Mouse (Mus musculus) forebrain, embryonic 10.5 days (tissue): ENCODE results near the gene Taf1c. TPM values are rescaled to one million over a fixed set of nuclear protein-coding genes. Genes with fewer than 3 reads are reported as not detected.

ENCODE experiments used
- DNase-seq: peaks from one replicate; pipeline ENCODE4 v3.0.0-alpha.2; 2017; ENCODE audit warnings: low spot score; ENCODE audit errors: extremely low spot score
- H3K27ac ChIP-seq: fragments of 300-500 bp; sonication (generic); 2 replicates; pipeline ENCODE4 v1.5.1; 2016; ENCODE audit warnings: mild to moderate bottlenecking
- H3K27me3 ChIP-seq: fragments of 300-500 bp; sonication (generic); 2 replicates; pipeline ENCODE4 v1.6.1; 2016; ENCODE audit warnings: mild to moderate bottlenecking; ENCODE audit not compliant: poor library complexity, severe bottlenecking
- H3K36me3 ChIP-seq: fragments of 300-500 bp; sonication (generic); replicated peaks from 2 replicates; pipeline ENCODE4 v1.6.1; 2016; ENCODE audit warnings: mild to moderate bottlenecking, moderate library complexity
- H3K4me1 ChIP-seq: fragments of 300-500 bp; sonication (generic); 2 replicates; pipeline ENCODE4 v1.6.1; 2016
- H3K4me3 ChIP-seq: fragments of 300-500 bp; sonication (generic); 2 replicates; pipeline ENCODE4 v1.5.1; 2016; ENCODE audit warnings: mild to moderate bottlenecking, moderate library complexity
- H3K9me3 ChIP-seq: fragments of 300-500 bp; sonication (generic); 2 replicates; pipeline ENCODE4 v1.6.1; 2016; ENCODE audit warnings: mild to moderate bottlenecking, moderate library complexity
- WGBS: fragments of 180-500 bp; shearing (Covaris S2); methylation state at CpG from one replicate; pipeline ENCODE4 v1.1.7; 2016; 5-methylcytosine and 5-hydroxymethylcytosine counted together
- polyA plus RNA-seq: library from polyadenylated mRNA; unstranded; fragments of >200 nt; fragmentation: Nextera tagmentation; extraction: Ambion mirVana; gene quantifications from 2 replicates; pipeline ENCODE4 v1.2.1, GENCODE M21; 2016

Taf1c gene
- polyA plus RNA-seq, 1 experiment from 2014 or later: 17.0 TPM

DNA sequence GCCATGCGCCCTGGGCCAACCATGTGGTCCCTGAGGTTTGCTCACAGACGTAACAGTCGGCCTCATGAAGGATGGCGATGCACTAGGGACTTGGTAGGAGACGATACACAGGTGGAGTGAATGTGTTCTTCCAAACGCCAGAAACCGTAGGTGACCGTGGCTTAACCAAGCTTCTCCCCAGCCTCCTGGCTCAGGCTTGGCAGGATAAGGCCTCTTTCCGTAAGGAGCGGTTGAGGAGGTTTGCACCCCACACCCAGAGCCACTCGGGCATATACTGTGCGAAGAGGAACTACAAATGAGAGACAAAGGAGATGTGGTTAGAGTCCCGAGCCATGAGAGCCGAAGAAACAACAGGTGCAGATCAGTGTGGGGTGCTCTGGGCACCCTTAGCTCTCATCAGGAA lies 41.2 kb downstream of the Taf1c start:
- Histone ChIP-seq H3K27me3 (no peaks in the 10 kb centered on the region), H3K9me3 (no peaks in the 10 kb centered on the region), H3K36me3 (peaks cover 69% of the 10 kb centered on the region), H3K4me1 (peaks cover 5% of the 10 kb centered on the region; the same call in 1 of the 2 replicates), H3K4me3 (no peak overlapping the region), H3K27ac (no peak overlapping the region)
- DNase-seq: no peak
- 93% methylated on average over 14 of the region's 14 CpGs for WGBS

DNA sequence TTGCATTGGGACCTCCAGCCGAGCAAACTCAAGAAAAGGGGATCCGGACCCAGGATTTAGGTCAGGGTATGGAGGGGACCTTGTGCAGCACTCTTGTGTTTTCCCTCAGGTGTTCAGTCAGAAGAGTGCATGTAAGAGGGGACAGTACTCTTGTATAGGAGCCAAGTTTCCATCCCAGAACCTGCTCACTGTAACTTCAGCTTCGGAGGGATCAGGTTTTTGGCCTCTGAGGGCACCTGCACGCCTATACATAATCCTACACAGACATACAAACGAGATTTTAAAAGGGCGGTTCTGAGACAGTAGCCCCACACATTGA lies 45.7 kb downstream of the Taf1c start:
- Histone ChIP-seq H3K27ac (peak overlapping the region; percentile 95; the same call in 1 of the 2 replicates), H3K4me1 (peaks cover 19% of the 10 kb centered on the region), H3K9me3 (no peaks in the 10 kb centered on the region), H3K27me3 (no peaks in the 10 kb centered on the region), H3K4me3 (peak overlapping the region; percentile 89), H3K36me3 (peaks cover 43% of the 10 kb centered on the region)
- no peak for DNase-seq
- 92% methylated on average over 6 of the region's 6 CpGs for WGBS

DNA sequence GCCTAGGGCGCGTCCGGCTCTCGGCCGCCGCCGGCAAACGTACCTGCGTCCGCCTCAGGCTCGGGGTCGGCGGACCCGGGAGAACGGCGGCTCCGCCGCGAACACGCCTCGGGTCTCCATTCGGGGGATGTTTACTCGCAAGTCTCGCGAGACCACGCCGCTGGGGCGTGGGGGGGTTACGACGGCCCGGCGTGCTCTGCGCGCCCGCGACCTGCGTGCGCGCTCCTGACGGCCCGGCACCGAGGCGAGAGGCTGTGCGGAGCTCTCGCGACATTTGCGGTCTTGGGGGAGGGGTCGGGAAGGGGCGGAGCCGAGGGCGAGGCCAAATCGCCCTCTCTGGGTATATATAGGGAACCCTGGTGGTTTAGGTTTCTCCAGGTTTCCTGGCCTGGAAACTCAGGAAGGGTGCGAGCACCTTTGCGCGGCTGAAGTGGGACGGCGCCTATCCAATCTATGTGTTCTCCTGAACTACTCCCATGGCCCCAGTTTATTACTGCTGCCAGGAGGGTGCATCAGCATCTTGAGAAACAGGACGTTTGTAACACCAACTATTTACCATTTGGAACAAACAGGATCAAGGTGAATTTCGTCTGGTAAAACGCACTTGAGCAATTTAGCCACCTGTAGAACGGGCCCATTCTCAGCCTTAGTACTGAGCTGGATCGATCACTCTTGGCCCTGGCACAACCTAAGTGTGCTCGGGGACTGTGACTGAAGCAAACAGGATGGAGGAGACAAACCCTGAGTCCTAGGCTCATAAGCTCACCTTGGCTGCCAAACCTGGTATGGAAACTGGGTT lies 46.2 kb downstream of the Taf1c start, which contains the start of gene Mbtps1:
Gene Mbtps1 (minus strand): TSS at position 133 of the 799 bp plus-strand sequence.
- Histone ChIP-seq H3K4me1 (peaks cover 19% of the 10 kb centered on the region), H3K9me3 (no peaks in the 10 kb centered on the region), H3K27ac (peak within 1 kb of the TSS; percentile 95), H3K27me3 (no peaks in the 10 kb centered on the region), H3K4me3 (peak within 1 kb of the TSS; percentile 89), H3K36me3 (peaks cover 40% of the 10 kb centered on the region)
- DNase-seq: peak; percentile 98
- 7% methylated on average over 63 of the region's 63 CpGs for WGBS

DNA sequence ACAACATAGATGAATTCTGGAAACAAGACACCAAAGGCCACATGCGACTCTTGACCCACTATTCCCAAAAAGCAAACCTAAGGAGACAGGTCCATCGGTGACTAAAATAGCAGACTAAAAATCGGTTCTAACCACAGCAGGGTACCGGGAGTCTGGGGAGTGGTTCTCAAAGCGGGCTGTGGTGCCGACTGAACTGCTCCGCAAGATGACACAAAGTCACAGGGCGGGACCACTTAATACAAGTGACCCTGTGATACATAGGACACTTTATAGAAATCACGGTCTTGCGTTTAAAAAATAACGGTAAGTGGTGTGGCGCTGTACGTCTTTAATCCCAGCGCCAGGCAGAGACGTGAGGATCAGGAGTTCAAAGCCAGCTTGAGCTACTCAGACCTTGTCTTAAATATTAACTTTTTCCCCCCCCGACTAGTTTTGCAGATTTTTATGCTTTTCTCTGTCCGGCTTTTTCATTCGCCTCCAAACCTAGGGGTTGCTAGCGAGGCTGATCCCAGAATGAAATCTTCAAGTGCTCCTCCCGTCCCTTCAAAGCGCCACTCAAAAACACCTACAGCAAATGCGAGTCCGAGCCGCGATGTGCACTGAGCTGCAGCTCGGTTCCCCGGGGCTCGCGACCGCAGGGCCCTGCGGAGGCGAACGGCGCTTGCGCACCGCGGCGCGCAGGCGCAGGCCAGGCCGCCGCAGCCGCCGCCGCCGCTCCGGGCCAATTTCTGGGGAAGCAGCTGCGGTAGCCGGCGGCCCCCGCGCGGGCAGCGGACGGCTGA lies 47.0 kb downstream of the Taf1c start:
- no peaks in the 10 kb centered on the region for H3K27me3 ChIP-seq
- H3K36me3 ChIP-seq: peaks cover 32% of the 10 kb centered on the region
- H3K9me3 ChIP-seq: no peaks in the 10 kb centered on the region
- DNase-seq: no peak
- H3K4me3 ChIP-seq: peak overlapping the region; percentile 89
- 2% methylated on average over 55 of the region's 55 CpGs for whole genome bisulfite sequencing
- H3K4me1 ChIP-seq: peaks cover 21% of the 10 kb centered on the region
- peak overlapping the region; percentile 95 for H3K27ac ChIP-seq

DNA sequence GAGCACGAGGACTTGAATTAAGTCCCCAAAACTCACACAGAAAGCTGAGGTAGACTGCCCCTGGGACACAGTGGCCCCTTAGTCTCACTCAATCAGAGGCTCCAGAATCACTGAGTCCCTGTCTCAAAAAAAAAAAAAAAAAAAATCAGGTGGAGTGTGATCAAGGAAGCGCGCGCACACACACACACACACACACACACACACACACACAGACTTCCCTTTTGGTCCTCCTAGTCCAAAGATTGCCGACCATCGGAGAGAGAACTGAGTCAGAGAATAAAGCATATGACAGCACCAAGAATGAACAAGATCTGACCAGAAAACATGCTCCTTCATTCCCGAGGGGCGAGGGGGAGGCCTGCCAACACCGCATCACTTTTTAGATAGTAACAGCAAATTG lies 47.9 kb downstream of the Taf1c start:
- Histone ChIP-seq H3K4me1 (peaks cover 22% of the 10 kb centered on the region), H3K36me3 (peaks cover 24% of the 10 kb centered on the region), H3K4me3 (peak overlapping the region; percentile 89), H3K9me3 (no peaks in the 10 kb centered on the region), H3K27me3 (no peaks in the 10 kb centered on the region), H3K27ac (no peak overlapping the region)
- 78% methylated on average over 9 of the region's 9 CpGs for WGBS
- DNase-seq: no peak

DNA sequence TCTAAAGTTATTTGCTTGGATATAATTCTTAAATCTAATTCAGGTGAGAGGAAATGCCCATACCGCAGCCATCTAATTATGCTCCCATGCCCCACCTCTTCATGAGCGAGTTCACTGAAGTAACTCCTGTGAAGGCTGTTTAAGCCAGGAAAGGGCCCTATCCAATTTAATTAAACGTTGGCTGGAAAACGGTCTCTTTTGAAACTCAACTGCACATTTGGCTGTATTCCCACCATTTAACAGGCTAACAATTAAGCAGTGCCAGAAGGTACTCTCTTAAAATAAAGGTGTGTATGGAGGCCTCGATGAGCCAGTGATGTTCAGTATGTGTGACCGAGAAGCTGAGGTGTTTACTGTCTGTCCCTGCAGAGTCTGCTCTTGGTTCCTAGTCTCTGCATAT lies 49.2 kb downstream of the Taf1c start:
- no peak overlapping the region for H3K27ac ChIP-seq
- DNase-seq: no peak

DNA sequence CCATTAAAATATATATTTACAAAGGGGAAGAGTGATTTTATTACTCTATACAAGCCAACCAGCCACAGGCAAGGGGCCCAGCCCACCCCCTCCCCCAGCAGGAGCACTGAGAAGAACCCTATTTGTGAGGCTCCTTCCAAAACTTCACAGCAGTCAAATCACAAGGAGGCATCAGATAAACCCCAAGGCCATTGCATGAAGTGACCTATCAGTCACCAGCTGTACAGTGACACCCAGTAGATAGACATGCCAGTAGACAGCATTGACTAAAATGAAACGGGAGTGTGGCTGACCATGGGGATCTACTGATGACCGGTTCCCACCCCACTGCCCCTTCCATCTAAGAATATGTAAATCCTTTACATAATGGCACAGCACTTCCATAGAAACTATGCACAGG lies 52.1 kb downstream of the Taf1c start:
- H3K4me3 ChIP-seq: no peak overlapping the region
- WGBS: 82% methylated on average over 2 of the region's 2 CpGs
- H3K4me1 ChIP-seq: peaks cover 17% of the 10 kb centered on the region
- H3K27me3 ChIP-seq: no peaks in the 10 kb centered on the region
- peaks cover 31% of the 10 kb centered on the region for H3K36me3 ChIP-seq
- no peak overlapping the region for H3K27ac ChIP-seq
- no peak for DNase-seq
- H3K9me3 ChIP-seq: no peaks in the 10 kb centered on the region

More for the DNA sequence above, 49.2 kb downstream of the Taf1c start:
- Histone ChIP-seq H3K4me1 (peaks cover 22% of the 10 kb centered on the region), H3K27me3 (no peaks in the 10 kb centered on the region), H3K4me3 (no peak overlapping the region), H3K9me3 (no peaks in the 10 kb centered on the region), H3K36me3 (peaks cover 23% of the 10 kb centered on the region)
- WGBS: 94% methylated on average over 6 of the region's 6 CpGs

DNA sequence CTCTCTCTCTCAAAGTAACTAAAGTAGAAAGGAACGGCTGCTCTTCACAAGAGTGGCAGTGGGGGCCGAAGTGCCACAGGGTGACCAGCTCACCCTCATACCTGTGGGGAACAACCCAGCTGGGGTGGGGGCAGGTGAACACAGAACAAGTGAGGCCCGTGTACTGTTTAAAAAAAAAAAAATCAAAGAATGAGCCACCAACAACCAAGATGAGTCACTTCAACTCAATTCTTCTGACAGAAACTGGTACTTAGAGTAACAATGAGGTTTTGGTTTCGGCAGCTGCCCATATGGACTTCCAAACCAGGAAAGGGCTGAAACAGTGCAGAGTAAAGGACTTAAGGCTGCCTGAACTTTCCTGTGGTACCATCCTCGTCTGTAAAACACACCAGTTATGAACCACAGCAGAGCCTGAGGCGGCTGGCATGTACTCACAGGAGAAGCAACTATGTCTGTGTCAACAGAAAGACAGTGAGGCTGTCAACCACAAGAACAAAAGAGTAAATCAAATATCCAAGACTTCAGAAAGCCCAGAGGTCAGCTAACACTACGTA lies 56.4 kb downstream of the Taf1c start:
- no peak for DNase-seq
- peaks cover 58% of the 10 kb centered on the region for H3K36me3 ChIP-seq
- H3K27ac ChIP-seq: no peak overlapping the region
- peaks cover 3% of the 10 kb centered on the region; the same call in 1 of the 2 replicates for H3K4me1 ChIP-seq
- WGBS: 85% methylated on average over 7 of the region's 7 CpGs
- no peaks in the 10 kb centered on the region for H3K9me3 ChIP-seq
- H3K27me3 ChIP-seq: no peaks in the 10 kb centered on the region
- H3K4me3 ChIP-seq: no peak overlapping the region

Other genes starting within 250 kb of the Taf1c start
- gene Mlycd, start 210.3 kb downstream of the Taf1c start, polyA plus RNA-seq: 9.2 and 10.2 TPM in 2 replicates
- 0.48 and 0.73 TPM in 2 replicates for gene Osgin1, start 171.1 kb downstream of the Taf1c start, polyA plus RNA-seq
- gene Necab2, start 158.5 kb downstream of the Taf1c start, polyA plus RNA-seq: 15.5 and 19.1 TPM in 2 replicates
- gene Slc38a8, start 103.5 kb downstream of the Taf1c start, polyA plus RNA-seq: 1.0 and 4.4 TPM in 2 replicates
- 106 TPM in 2 replicates for gene Mbtps1, start 46.5 kb downstream of the Taf1c start, polyA plus RNA-seq
- gene Hsdl1, start 30.0 kb downstream of the Taf1c start, polyA plus RNA-seq: 61.9 and 66.0 TPM in 2 replicates
- gene Dnaaf1, start 30.0 kb downstream of the Taf1c start, polyA plus RNA-seq: 0.11 TPM in 1 of 2 replicates, not detected in the other
- gene Adad2, start 7.5 kb upstream of the Taf1c start, polyA plus RNA-seq: 0.10 and 0.16 TPM in 2 replicates
- gene Kcng4, start 30.5 kb upstream of the Taf1c start, polyA plus RNA-seq: 0.10 and 0.11 TPM in 2 replicates
- 2.7 and 3.7 TPM in 2 replicates for gene Wfdc1, start 61.1 kb upstream of the Taf1c start, polyA plus RNA-seq
- gene Atp2c2, start 94.8 kb upstream of the Taf1c start, polyA plus RNA-seq: 1.5 and 1.6 TPM in 2 replicates
- gene Tldc1, start 173.2 kb upstream of the Taf1c start, polyA plus RNA-seq: 16.7 and 17.3 TPM in 2 replicates
- 109 and 114 TPM in 2 replicates for gene Cotl1, start 235.3 kb upstream of the Taf1c start, polyA plus RNA-seq